Mouse (Mus musculus) intestine, embryonic 14.5 days (tissue): ENCODE measurements around the gene Opcml. TPM values are rescaled to one million over a fixed set of nuclear protein-coding genes. Genes with fewer than 3 reads are reported as not detected.
A peak's percentile ranks its signal among the peaks of the same experiment; 100 is the strongest.

Source experiments
- ATAC-seq: fragments of 200-750 bp; cut with Nextera tagmentation; replicated peaks from 2 replicates; pipeline ENCODE4 v1.8.0; 2017; ENCODE audit warnings: low read depth, moderate number of reproducible peaks, moderate TSS enrichment, moderate library complexity; ENCODE audit not compliant: low FRiP score, low TSS enrichment
- DNase-seq: peaks from one replicate; pipeline ENCODE4 v3.0.0-alpha.2; 2018; ENCODE audit warnings: low spot score
- H3K27ac ChIP-seq: fragments of 300-500 bp; sonication (generic); 2 replicates; pipeline ENCODE4 v1.5.1; 2014; ENCODE audit warnings: low read depth, mild to moderate bottlenecking, control low read depth
- H3K27me3 ChIP-seq: fragments of 300-500 bp; sonication (generic); replicated peaks from 2 replicates; pipeline ENCODE4 v1.6.1; 2014; ENCODE audit warnings: low read length, control low read depth; ENCODE audit not compliant: control insufficient read depth, insufficient read depth
- H3K36me3 ChIP-seq: fragments of 300-500 bp; sonication (generic); 2 replicates; pipeline ENCODE4 v1.6.1; 2014; ENCODE audit warnings: low read length, control low read depth; ENCODE audit not compliant: control insufficient read depth, insufficient read depth
- H3K4me1 ChIP-seq: fragments of 300-500 bp; sonication (generic); replicated peaks from 2 replicates; pipeline ENCODE4 v1.6.1; 2014; ENCODE audit warnings: low read length, control low read depth, mixed read lengths; ENCODE audit not compliant: control insufficient read depth, insufficient read depth
- H3K4me2 ChIP-seq: fragments of 300-500 bp; sonication (generic); 2 replicates; pipeline ENCODE4 v1.6.1; 2014; ENCODE audit warnings: low read length
- H3K4me3 ChIP-seq: fragments of 300-500 bp; sonication (generic); 2 replicates; pipeline ENCODE4 v1.5.1; 2014; ENCODE audit warnings: low read depth, low read length, control low read depth, mixed read lengths
- H3K9ac ChIP-seq: fragments of 300-500 bp; sonication (generic); 2 replicates; pipeline ENCODE4 v1.6.1; 2014; ENCODE audit warnings: mild to moderate bottlenecking, low read length
- H3K9me3 ChIP-seq: fragments of 300-500 bp; sonication (generic); 2 replicates; pipeline ENCODE4 v1.6.1; 2016; ENCODE audit warnings: low read length, control low read depth; ENCODE audit not compliant: control insufficient read depth
- WGBS: fragments of 180-500 bp; shearing (Covaris S2); extraction: QIAGEN DNeasy Blood & Tissue Kit; methylation state at CpG from one replicate; pipeline ENCODE4 v1.1.7; 2014; 5-methylcytosine and 5-hydroxymethylcytosine counted together
- polyA plus RNA-seq: library from polyadenylated mRNA; unstranded; fragments of >200 nt; fragmentation: Nextera tagmentation; extraction: Ambion mirVana; gene quantifications from 2 replicates; pipeline ENCODE4 v1.2.1, GENCODE M21; 2014

The Opcml gene
- polyA plus RNA-seq, 1 experiment from 2014 or later: 4.1 TPM

DNA sequence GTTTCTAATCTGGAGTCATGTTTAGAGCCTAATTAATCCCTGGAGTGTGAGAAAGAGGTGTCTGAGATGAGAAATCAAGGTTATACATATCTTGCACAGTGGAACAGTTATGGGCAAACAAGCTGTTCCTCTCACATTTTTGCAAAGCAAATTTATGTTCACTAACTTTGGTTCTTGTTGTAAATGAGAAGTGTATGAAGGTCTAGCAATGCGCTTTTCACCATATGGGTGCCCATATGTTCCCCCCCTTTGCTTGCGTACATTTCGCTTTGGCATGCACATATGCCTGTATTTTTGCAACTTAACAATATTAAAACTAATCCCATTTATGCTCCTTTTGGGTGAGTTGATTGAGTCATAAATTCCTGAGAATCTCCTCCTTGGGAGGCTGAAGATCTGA lies 1031.5 kb downstream of the Opcml start:
- WGBS: 99% methylated on average over 3 of the region's 3 CpGs

DNA sequence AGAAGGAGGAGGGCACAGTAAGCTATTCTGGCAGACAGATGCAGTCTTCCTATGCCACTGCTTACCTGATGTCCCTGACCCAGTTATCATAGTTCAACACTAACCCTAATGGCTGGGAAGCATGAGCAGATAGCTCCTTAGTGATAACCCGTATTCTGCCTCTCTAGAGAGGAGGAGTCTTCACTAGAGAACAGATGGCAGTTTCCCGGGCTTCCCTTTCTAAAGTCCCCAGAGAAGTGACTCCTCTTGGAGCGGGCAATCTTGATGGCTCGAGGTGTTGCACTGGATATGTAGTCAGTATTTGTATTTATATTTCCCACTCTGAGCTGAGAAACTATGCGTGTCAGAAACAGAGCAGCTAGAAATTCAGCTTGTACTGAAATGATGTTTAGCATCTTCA lies 1031.9 kb downstream of the Opcml start:
- 75% methylated on average over 5 of the region's 5 CpGs for WGBS
- H3K4me2 ChIP-seq: no peak overlapping the region
- H3K9me3 ChIP-seq: no peaks in the 10 kb centered on the region
- no peak overlapping the region for H3K4me3 ChIP-seq
- DNase-seq (no peak), ATAC-seq (no peak)
- H3K9ac ChIP-seq: no peak overlapping the region
- no peaks in the 10 kb centered on the region for H3K27me3 ChIP-seq
- no peaks in the 10 kb centered on the region for H3K4me1 ChIP-seq
- H3K27ac ChIP-seq: no peak overlapping the region
- no peaks in the 10 kb centered on the region for H3K36me3 ChIP-seq

More for the DNA sequence above, 1031.5 kb downstream of the Opcml start:
- H3K27me3 ChIP-seq: no peaks in the 10 kb centered on the region
- DNase-seq (no peak), ATAC-seq (no peak)
- no peaks in the 10 kb centered on the region for H3K9me3 ChIP-seq
- H3K27ac ChIP-seq: no peak overlapping the region
- H3K4me1 ChIP-seq: no peaks in the 10 kb centered on the region
- no peak overlapping the region for H3K4me2 ChIP-seq
- no peak overlapping the region for H3K4me3 ChIP-seq
- no peak overlapping the region for H3K9ac ChIP-seq
- H3K36me3 ChIP-seq: no peaks in the 10 kb centered on the region

DNA sequence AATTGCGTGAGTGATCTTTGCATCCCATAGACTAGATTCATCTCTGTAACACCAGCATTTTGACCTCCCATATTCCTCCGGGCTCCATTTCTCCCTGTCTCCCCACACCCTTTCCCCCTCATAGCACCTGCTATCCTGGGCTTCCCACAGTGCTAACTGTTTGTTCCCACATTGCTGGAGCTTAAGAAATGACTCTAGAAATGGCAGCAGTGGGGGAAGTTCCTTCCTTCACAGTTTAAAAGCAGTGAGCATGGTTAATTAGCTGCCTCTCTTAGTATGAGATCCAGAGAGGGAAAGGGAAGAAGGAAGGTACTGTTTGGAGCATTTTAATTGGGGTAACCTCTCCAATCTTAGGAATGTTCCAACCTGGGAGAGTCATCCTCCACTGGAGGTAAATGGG lies 1035.2 kb downstream of the Opcml start:
- H3K27me3 ChIP-seq: no peaks in the 10 kb centered on the region
- H3K4me3 ChIP-seq: no peak overlapping the region
- no peak overlapping the region for H3K27ac ChIP-seq
- ATAC-seq (no peak), DNase-seq (no peak)
- no peaks in the 10 kb centered on the region for H3K9me3 ChIP-seq
- 92% methylated on average over 2 of the region's 2 CpGs for WGBS
- no peak overlapping the region for H3K4me2 ChIP-seq
- H3K36me3 ChIP-seq: no peaks in the 10 kb centered on the region
- H3K4me1 ChIP-seq: no peaks in the 10 kb centered on the region
- H3K9ac ChIP-seq: no peak overlapping the region

DNA sequence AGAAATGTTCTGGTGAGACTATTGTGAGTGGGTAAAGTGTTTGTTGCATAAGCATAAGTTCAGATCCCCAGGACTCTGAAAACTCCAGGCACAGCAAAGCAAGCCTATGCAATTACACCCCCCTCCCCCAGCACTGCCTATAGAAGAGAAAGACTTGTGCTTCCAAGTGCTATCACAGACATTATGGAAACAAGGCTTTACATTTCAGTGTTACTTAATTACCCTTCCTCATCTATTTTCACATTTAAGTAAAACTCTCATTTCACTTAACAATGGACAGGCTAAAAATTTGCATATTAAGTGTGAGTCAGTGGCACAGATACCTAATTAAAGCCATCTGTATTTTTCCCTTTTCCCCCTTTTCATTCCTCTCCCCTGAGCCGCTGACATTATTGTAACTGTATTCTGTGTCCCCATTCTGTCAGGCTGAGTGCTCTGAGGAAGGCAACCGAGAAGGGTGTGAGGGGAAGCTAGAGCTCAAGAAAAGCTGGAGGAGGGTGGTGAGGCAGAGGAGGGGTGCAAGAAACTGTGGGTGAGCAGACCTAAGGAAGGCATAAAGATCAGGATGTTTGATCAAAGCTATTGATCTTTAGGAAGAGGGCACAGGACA lies 1055.5 kb downstream of the Opcml start:
- WGBS: 66% methylated on average over 2 of the region's 2 CpGs
- ATAC-seq (no peak), DNase-seq (no peak)
- Histone ChIP-seq H3K27ac (no peak overlapping the region), H3K4me3 (no peak overlapping the region), H3K4me1 (no peaks in the 10 kb centered on the region), H3K36me3 (no peaks in the 10 kb centered on the region), H3K9ac (no peak overlapping the region), H3K27me3 (no peaks in the 10 kb centered on the region), H3K9me3 (no peaks in the 10 kb centered on the region), H3K4me2 (no peak overlapping the region)

DNA sequence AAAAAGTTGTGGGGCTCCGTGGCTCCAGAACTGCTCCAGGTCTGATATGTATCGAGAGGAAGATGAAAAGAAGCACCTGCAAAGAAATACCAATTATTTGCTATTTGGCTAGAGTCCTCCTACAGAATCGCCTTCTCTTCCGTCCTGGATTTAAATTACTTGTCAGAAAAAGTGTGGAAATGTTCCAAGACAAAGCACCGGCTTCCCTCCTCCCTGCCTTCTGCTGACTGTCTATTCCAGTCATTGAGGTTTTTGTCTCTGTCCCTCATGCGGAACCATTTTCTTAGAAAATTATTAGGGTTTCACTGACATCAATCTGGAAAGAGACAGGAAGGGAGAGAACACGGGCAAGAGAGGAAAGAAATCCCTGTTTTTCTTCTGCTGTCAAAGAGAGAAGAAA lies 1065.3 kb downstream of the Opcml start:
- no peaks in the 10 kb centered on the region; the same call in 1 of the 2 replicates for H3K4me1 ChIP-seq
- DNase-seq (no peak), ATAC-seq (0 out of 2 replicates have a peak, but pooled peaks have one; percentile 15)
- no peaks in the 10 kb centered on the region for H3K36me3 ChIP-seq
- H3K27ac ChIP-seq: no peak overlapping the region
- 47% methylated on average over 7 of the region's 7 CpGs for WGBS
- no peaks in the 10 kb centered on the region for H3K27me3 ChIP-seq
- H3K9ac ChIP-seq: no peak overlapping the region
- no peak overlapping the region for H3K4me3 ChIP-seq
- H3K9me3 ChIP-seq: no peaks in the 10 kb centered on the region
- no peak overlapping the region for H3K4me2 ChIP-seq

DNA sequence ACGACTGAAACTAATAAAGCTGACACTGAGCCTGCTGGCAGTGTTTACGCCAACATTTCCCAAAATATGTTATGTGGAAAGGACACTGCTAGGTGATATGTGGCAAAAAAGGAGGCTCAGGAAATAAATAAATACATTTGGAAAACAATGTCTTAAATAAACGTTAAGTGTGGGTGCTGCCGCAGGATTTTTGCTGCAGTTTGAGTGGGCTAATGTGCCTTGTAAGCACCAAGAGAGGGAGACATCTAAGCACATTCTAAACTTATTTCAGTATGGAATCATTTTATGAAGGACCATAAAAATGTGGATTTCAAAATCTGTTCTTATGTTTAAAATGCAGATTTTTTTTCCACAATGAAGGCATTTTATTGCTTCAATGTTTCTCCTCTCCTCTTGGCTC lies 1071.4 kb downstream of the Opcml start:
- Histone ChIP-seq H3K36me3 (no peaks in the 10 kb centered on the region), H3K27me3 (no peaks in the 10 kb centered on the region), H3K27ac (no peak overlapping the region), H3K4me1 (no peaks in the 10 kb centered on the region), H3K4me3 (no peak overlapping the region), H3K9me3 (no peaks in the 10 kb centered on the region), H3K9ac (no peak overlapping the region), H3K4me2 (no peak overlapping the region)
- ATAC-seq (no peak), DNase-seq (no peak)
- WGBS: 75% methylated on average over 4 of the region's 4 CpGs

DNA sequence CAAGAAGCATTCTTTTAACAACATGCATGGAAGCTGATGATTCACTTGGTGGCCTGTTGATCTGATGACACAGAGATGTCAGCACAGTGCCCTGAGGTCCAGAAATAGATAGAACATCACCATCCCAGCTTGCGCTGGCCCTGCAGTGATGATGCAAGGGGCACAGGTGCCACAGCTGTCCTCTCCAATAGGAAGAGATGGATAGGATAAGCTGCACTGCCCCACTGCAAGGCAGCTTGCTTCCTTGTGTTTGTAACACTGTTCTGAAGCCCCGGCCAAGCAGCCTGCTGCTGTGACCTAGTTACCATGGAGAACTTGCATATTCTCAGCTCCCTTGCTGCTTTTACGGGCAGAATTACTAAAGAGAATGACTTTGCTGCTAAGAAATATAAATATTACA lies 1076.7 kb downstream of the Opcml start:
- Histone ChIP-seq H3K9ac (no peak overlapping the region), H3K4me2 (no peak overlapping the region), H3K36me3 (no peaks in the 10 kb centered on the region), H3K4me1 (no peaks in the 10 kb centered on the region), H3K27ac (no peak overlapping the region), H3K9me3 (no peaks in the 10 kb centered on the region), H3K4me3 (no peak overlapping the region), H3K27me3 (no peaks in the 10 kb centered on the region)
- WGBS: 79% methylated on average over 3 of the region's 3 CpGs
- DNase-seq (no peak), ATAC-seq (no peak)

DNA sequence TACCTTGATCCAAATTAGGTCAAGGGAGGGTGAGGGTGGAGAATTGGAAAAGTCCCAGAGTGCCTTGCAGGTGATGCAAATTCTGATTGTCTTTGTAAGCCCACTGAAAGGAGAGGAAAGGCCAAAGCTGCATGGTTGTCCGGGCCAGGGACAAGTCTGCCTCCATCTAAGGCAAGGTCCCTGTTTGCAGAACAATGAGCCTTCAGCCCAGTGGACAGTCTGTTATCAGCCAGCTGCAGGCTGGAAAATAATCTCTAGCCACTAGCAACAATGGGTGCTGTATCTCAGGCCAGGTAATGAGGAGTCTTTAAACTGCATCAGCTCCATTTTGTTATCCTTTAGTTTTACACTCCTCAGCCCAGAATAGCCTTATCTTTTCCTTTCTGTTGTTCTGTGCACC lies 1079.9 kb downstream of the Opcml start:
- 73% methylated on average over 1 of the region's 1 CpGs for WGBS
- H3K4me2 ChIP-seq: no peak overlapping the region
- no peak for ATAC-seq

DNA sequence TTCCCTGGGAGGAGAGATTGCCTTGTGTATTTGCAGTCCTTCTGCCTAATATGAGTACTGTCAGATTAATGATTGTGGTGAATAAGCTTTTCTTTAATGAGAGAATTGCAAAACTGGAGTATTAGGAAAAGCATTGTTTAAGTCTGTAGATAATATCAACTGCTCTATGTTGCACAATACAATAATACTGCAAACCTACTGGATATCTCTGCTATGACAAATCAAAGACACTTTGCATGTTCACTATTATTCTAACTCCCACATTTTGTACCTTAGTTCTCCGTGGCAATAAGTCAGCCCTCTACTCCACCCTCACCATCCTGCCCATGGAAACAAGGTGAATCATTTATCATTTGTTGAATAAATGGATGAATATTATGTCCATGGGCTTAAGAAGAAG lies 1092.0 kb downstream of the Opcml start:
- ATAC-seq: no peak
- Histone ChIP-seq H3K4me2 (no peak overlapping the region), H3K4me1 (no peaks in the 10 kb centered on the region), H3K9ac (no peak overlapping the region), H3K4me3 (no peak overlapping the region), H3K27ac (no peak overlapping the region), H3K36me3 (no peaks in the 10 kb centered on the region), H3K27me3 (no peaks in the 10 kb centered on the region), H3K9me3 (no peaks in the 10 kb centered on the region)
- WGBS: 71% methylated on average over 1 of the region's 1 CpGs
- no peak for DNase-seq

More for the DNA sequence above, 1079.9 kb downstream of the Opcml start:
- Histone ChIP-seq H3K9me3 (no peaks in the 10 kb centered on the region), H3K27ac (no peak overlapping the region), H3K27me3 (no peaks in the 10 kb centered on the region), H3K4me3 (no peak overlapping the region), H3K4me1 (no peaks in the 10 kb centered on the region), H3K36me3 (no peaks in the 10 kb centered on the region), H3K9ac (no peak overlapping the region)
- DNase-seq: no peak
